Mouse (Mus musculus): ENCODE measurements at regions not wholly inside any gene's neighbourhood (a gene's known extent, or its start where the extent isn't known, plus 50 kb on each side); places are given as distances from the start of the nearest gene placed in this dataset.

GRCm38 (mm10) chr7:111136066-111136639, 53.3 kb upstream of the Eif4g2 start:
- no peak for DNase-seq (ENCODE audit: low read depth, low spot score)

GRCm38 (mm10) chr7:111134496-111134895, 51.7 kb upstream of the Eif4g2 start:
- no peak for DNase-seq (ENCODE audit: low read depth, low spot score)
